Mouse (Mus musculus) forebrain, embryonic 11.5 days (tissue): ENCODE data around the gene Papolb. TPM values are rescaled to one million over a fixed set of nuclear protein-coding genes. Genes with fewer than 3 reads are reported as not detected.
A peak's percentile ranks its signal among the peaks of the same experiment; 100 is the strongest.

Source experiments
- ATAC-seq: fragments of 200-750 bp; cut with Nextera tagmentation; replicated peaks from 2 replicates; pipeline ENCODE4 v1.8.0; 2017; ENCODE audit warnings: moderate TSS enrichment; ENCODE audit not compliant: low FRiP score
- DNase-seq: peaks from one replicate; pipeline ENCODE4 v3.0.0-alpha.2; 2017; ENCODE audit warnings: low spot score
- H3K27ac ChIP-seq: fragments of 300-500 bp; sonication (generic); 2 replicates; pipeline ENCODE4 v1.5.1; 2014; ENCODE audit warnings: low read depth, low read length
- H3K27me3 ChIP-seq: fragments of 300-500 bp; sonication (generic); 2 replicates; pipeline ENCODE4 v1.6.1; 2014; ENCODE audit warnings: mild to moderate bottlenecking, low read length, mixed read lengths; ENCODE audit not compliant: control insufficient read depth, insufficient read depth
- H3K36me3 ChIP-seq: fragments of 300-500 bp; sonication (generic); 2 replicates; pipeline ENCODE4 v1.6.1; 2014; ENCODE audit warnings: mild to moderate bottlenecking, low read length, moderate library complexity, mixed read lengths; ENCODE audit not compliant: control insufficient read depth, insufficient read depth
- H3K4me1 ChIP-seq: fragments of 300-500 bp; sonication (generic); replicated peaks from 2 replicates; pipeline ENCODE4 v1.6.1; 2014; ENCODE audit warnings: low read length, mixed read lengths; ENCODE audit not compliant: control insufficient read depth, insufficient read depth
- H3K4me2 ChIP-seq: fragments of 300-500 bp; sonication (generic); 2 replicates; pipeline ENCODE4 v1.6.1; 2014; ENCODE audit warnings: low read depth, mild to moderate bottlenecking, low read length, moderate library complexity, mixed read lengths; ENCODE audit not compliant: severe bottlenecking
- H3K4me3 ChIP-seq: fragments of 300-500 bp; sonication (generic); 2 replicates; pipeline ENCODE4 v1.5.1; 2014; ENCODE audit warnings: low read depth, low read length
- H3K9ac ChIP-seq: fragments of 300-500 bp; sonication (generic); 2 replicates; pipeline ENCODE4 v1.6.1; 2014; ENCODE audit warnings: low read length
- H3K9me3 ChIP-seq: fragments of 300-500 bp; sonication (generic); 2 replicates; pipeline ENCODE4 v1.6.1; 2016; ENCODE audit warnings: low read length, mixed read lengths; ENCODE audit not compliant: control insufficient read depth
- WGBS: fragments of 180-500 bp; shearing (Covaris S2); extraction: QIAGEN DNeasy Blood & Tissue Kit; methylation state at CpG from one replicate; pipeline ENCODE4 v1.1.7; 2014; 5-methylcytosine and 5-hydroxymethylcytosine counted together
- polyA plus RNA-seq: library from polyadenylated mRNA; unstranded; fragments of >200 nt; fragmentation: Nextera tagmentation; extraction: Ambion mirVana; gene quantifications from 2 replicates; pipeline ENCODE4 v1.2.1, GENCODE M21; 2014

Gene Papolb
- polyA plus RNA-seq, 1 experiment from 2014 or later: 0.25 TPM

- Histone ChIP-seq H3K27me3 (no peaks in the 10 kb centered on the region), H3K9ac (no peak overlapping the region), H3K4me1 (no peaks in the 10 kb centered on the region), H3K9me3 (no peaks in the 10 kb centered on the region; the same call in 1 of the 2 replicates), H3K36me3 (no peaks in the 10 kb centered on the region), H3K4me2 (no peak overlapping the region), H3K4me3 (no peak overlapping the region), H3K27ac (no peak overlapping the region)
- WGBS: 80% methylated on average over 5 of the region's 5 CpGs
- ATAC-seq (no peak), DNase-seq (no peak)
Measured at GRCm38 (mm10) chr5:142555866-142556265, 26.0 kb upstream of the Papolb start.

GRCm38 (mm10) chr5:142550706-142551652 is 21.1 kb upstream of the Papolb start, which contains the start of gene Radil:
TSS of gene Radil (minus strand) at chr5:142551098.
- ATAC-seq: peak; percentile 93
- peak; percentile 98 for DNase-seq
- Histone ChIP-seq H3K9me3 (no peaks in the 10 kb centered on the region; the same call in 1 of the 2 replicates), H3K9ac (peak within 1 kb of the TSS; percentile 54), H3K27me3 (peaks cover 7% of the 10 kb centered on the region), H3K4me2 (peak within 1 kb of the TSS; percentile 91), H3K4me1 (peaks cover 8% of the 10 kb centered on the region), H3K36me3 (no peaks in the 10 kb centered on the region), H3K27ac (no peak within 1 kb of the TSS), H3K4me3 (peak within 1 kb of the TSS; percentile 52)
- 2% methylated on average over 71 of the region's 80 CpGs for WGBS

- DNase-seq: peak; percentile 73
- under 1% methylated on average over 31 of the region's 31 CpGs for WGBS
Measured at GRCm38 (mm10) chr5:142549961-142550705, 20.3 kb upstream of the Papolb start.

DNA sequence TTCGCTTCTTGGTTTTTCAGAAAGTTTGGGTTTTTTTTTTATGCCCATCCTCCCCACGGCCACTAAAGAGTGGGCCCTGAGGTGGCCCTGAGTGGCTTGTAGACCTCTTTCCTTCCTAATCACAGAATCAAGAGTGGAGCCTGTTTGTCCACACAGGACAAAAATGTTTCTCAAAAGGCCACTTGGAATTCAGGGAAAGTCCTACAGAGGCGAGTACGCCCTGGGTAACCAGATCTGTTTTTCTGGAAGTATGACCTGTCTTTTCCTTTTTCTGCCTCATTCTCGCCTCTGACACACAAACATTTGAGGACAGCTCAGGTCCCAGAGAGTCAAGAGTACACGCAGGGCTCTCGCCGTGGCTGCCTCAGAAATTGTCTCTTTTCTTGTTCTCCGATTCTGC is 19.6 kb upstream of the Papolb start:
- Histone ChIP-seq H3K27ac (no peak overlapping the region), H3K4me3 (no peak overlapping the region), H3K36me3 (no peaks in the 10 kb centered on the region), H3K9ac (no peak overlapping the region), H3K9me3 (no peaks in the 10 kb centered on the region; the same call in 1 of the 2 replicates), H3K4me2 (no peak overlapping the region), H3K4me1 (peaks cover 8% of the 10 kb centered on the region), H3K27me3 (peaks cover 7% of the 10 kb centered on the region)
- DNase-seq (no peak), ATAC-seq (no peak)
- WGBS: 49% methylated on average over 9 of the region's 9 CpGs

More at GRCm38 (mm10) chr5:142549961-142550705, 20.3 kb upstream of the Papolb start:
- Histone ChIP-seq H3K4me2 (peak overlapping the region; percentile 91), H3K9ac (peak overlapping the region; percentile 54), H3K27ac (no peak overlapping the region), H3K27me3 (peaks cover 7% of the 10 kb centered on the region), H3K36me3 (no peaks in the 10 kb centered on the region), H3K4me3 (peak overlapping the region; percentile 52), H3K4me1 (peaks cover 8% of the 10 kb centered on the region), H3K9me3 (no peaks in the 10 kb centered on the region; the same call in 1 of the 2 replicates)
- no peak; the same call in none of the 2 replicates for ATAC-seq

DNA sequence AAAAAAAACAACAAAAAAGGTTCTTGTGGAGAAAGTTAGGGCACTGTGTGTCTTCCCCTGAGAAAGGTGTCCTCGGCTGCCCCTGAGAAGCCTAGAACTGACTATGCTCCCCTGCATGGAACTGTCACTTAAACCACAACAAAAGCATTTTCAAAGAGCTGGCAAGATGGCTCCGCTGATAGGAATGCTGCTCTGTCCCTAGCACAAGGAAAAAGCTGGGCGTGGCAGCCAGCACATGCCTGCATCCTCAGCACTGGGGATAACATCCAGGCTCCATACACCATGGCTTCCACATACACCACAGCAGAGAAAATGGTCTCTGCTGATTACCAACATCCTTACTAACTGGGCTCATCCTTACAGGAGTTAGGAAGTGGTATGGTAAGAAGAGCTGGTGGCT is 17.2 kb upstream of the Papolb start:
- H3K4me3 ChIP-seq: no peak overlapping the region
- H3K4me2 ChIP-seq: no peak overlapping the region
- 83% methylated on average over 3 of the region's 3 CpGs for WGBS
- ATAC-seq (no peak), DNase-seq (no peak)
- no peaks in the 10 kb centered on the region; the same call in 1 of the 2 replicates for H3K9me3 ChIP-seq
- H3K27me3 ChIP-seq: peaks cover 7% of the 10 kb centered on the region
- peaks cover 8% of the 10 kb centered on the region for H3K4me1 ChIP-seq
- H3K27ac ChIP-seq: no peak overlapping the region
- H3K9ac ChIP-seq: no peak overlapping the region
- no peaks in the 10 kb centered on the region for H3K36me3 ChIP-seq

DNA sequence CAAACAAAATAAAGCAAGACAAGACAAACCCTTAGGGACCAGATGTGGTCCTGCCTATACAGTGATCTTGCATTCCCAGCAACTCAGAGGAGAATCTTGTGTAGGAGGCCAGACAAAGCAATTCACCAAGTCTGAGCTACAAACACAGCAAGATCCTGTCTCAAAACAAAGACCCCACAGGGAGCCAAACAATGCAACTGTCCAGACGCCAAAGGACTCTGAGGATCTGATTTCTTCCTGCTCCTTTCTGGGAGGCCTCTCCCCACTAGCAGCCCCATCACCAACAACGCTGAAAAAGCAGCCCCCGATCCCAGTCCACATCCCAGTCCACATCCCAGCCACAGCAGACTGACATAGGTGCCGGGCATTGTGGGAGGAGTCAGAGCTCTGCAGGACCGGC is 16.5 kb upstream of the Papolb start:
- Histone ChIP-seq H3K9me3 (no peaks in the 10 kb centered on the region; the same call in 1 of the 2 replicates), H3K4me2 (no peak overlapping the region), H3K4me3 (no peak overlapping the region), H3K27ac (no peak overlapping the region), H3K36me3 (no peaks in the 10 kb centered on the region), H3K27me3 (peaks cover 7% of the 10 kb centered on the region), H3K9ac (no peak overlapping the region), H3K4me1 (peaks cover 8% of the 10 kb centered on the region)
- 2% methylated on average over 5 of the region's 5 CpGs for WGBS
- DNase-seq (no peak), ATAC-seq (no peak)

DNA sequence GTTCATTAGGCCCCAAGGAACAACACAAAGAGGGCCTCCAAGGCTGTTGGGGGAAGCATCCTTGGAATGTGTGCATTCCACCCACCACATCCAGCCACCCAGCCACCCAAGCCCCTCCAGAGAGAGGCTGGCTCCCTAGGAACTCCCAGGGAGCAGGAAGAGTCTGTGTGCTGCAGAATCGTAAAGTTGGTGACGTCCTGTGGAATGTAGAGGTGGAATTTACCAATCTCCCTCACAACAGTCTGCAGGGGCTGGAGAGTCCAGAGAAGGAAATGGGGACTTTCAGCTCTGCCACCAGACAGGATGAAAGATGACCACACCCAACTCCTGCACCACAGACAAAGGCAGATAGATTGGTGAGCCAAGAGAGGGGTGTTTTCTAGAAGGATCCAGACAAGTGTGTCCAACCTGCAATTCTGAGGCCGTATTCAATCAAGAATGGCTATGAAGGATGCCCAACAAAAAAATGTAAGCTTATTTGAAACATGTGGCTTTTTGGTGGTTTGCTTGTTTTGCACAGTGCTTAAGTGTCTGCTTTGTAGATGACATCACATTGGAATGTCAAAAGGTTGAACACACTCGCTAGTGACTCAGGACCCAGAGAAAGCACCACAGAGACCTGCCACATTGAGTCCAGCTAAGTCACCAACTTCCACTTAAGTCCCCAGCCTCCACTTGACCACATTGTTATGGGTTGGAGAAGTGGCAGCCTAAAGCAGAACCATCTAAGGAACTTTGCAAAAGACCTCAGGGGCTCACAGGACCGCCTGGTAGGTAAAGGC is 15.3 kb upstream of the Papolb start:
- Histone ChIP-seq H3K4me1 (peaks cover 4% of the 10 kb centered on the region), H3K4me2 (no peak overlapping the region), H3K27ac (no peak overlapping the region), H3K9me3 (no peaks in the 10 kb centered on the region), H3K9ac (no peak overlapping the region), H3K27me3 (peaks cover 4% of the 10 kb centered on the region), H3K36me3 (no peaks in the 10 kb centered on the region), H3K4me3 (no peak overlapping the region)
- 77% methylated on average over 5 of the region's 5 CpGs for WGBS
- ATAC-seq (no peak), DNase-seq (no peak)

GRCm38 (mm10) chr5:142537286-142537685 is 7.4 kb upstream of the Papolb start:
- H3K4me3 ChIP-seq: no peak overlapping the region
- no peak for ATAC-seq
- 90% methylated on average over 3 of the region's 3 CpGs for WGBS

More at GRCm38 (mm10) chr5:142537286-142537685, 7.4 kb upstream of the Papolb start:
- no peak for DNase-seq
- H3K27ac ChIP-seq: no peak overlapping the region
- no peaks in the 10 kb centered on the region for H3K27me3 ChIP-seq
- no peaks in the 10 kb centered on the region for H3K4me1 ChIP-seq
- H3K9me3 ChIP-seq: no peaks in the 10 kb centered on the region
- no peaks in the 10 kb centered on the region for H3K36me3 ChIP-seq
- no peak overlapping the region for H3K9ac ChIP-seq
- no peak overlapping the region for H3K4me2 ChIP-seq
